ENCODE assay signal across 8 mouse cellular contexts in genomic region chr11:120349371-120349985, GRCm38 (mm10). TPM values are rescaled to one million over a fixed set of nuclear protein-coding genes. Genes with fewer than 3 reads are reported as not detected.
DNase-seq lines count a peak whose midpoint lies in the region; ATAC-seq and TF ChIP-seq lines count a peak whose summit lies in the region.

No protein-coding gene starts in this region.

- no peak; the same call in 1 of the 2 replicates for ATAC-seq in heart, embryonic 14.5 days (ENCODE audit: insufficient number of reproducible peaks, insufficient read depth, low FRiP score, low read depth)
- ATAC-seq in midbrain, embryonic 14.5 days (ENCODE audit: low FRiP score, low TSS enrichment), result 0 out of 2 replicates have a peak, but pooled peaks have one; percentile 2

- H3K27me3 ChIP-seq in heart, embryonic 14.5 days (ENCODE audit: control insufficient read depth, insufficient read depth, low read length), result no peaks in the 10 kb centered on the region
- H3K27me3 ChIP-seq in midbrain, embryonic 14.5 days (ENCODE audit: control insufficient read depth, insufficient read depth, low read length), result no peaks in the 10 kb centered on the region

- peak; percentile 29 to 35 for DNase-seq in frontal cortex, postnatal 25 days (ENCODE audit: low spot score in 2 of 2)
- DNase-seq in frontal cortex, adult 2 months (ENCODE audit: extremely low spot score in 1 of 2, low spot score in 1 of 2), result no peak
- no peak for DNase-seq in ES-E14 (ENCODE audit: low read depth, low spot score)
- DNase-seq in cerebellum, postnatal 4 days (ENCODE audit: low spot score in 2 of 2), result peak; percentile 21 to 42
- DNase-seq in kidney, postnatal 10 days, result peak; percentile 72
- DNase-seq in midbrain, embryonic 14.5 days, result peak; percentile 68
- peak; percentile 57 for DNase-seq in urinary bladder, postnatal 14 days (ENCODE audit: low spot score)

- H3K36me3 ChIP-seq in ES-E14 (ENCODE audit: control insufficient read depth, insufficient read depth, low read length, poor library complexity, severe bottlenecking), result peaks cover 21% of the 10 kb centered on the region
- peaks cover 33% of the 10 kb centered on the region for H3K36me3 ChIP-seq in heart, embryonic 14.5 days (ENCODE audit: control insufficient read depth, insufficient read depth, low read length)
- peaks cover 21% of the 10 kb centered on the region for H3K36me3 ChIP-seq in midbrain, embryonic 14.5 days (ENCODE audit: control insufficient read depth, insufficient read depth, low read length)

- no peaks in the 10 kb centered on the region for H3K9me3 ChIP-seq in ES-E14 (ENCODE audit: control insufficient read depth, insufficient read depth, low read depth, low read length)
- no peaks in the 10 kb centered on the region for H3K9me3 ChIP-seq in heart, embryonic 14.5 days (ENCODE audit: control insufficient read depth, low read length)
- no peaks in the 10 kb centered on the region for H3K9me3 ChIP-seq in midbrain, embryonic 14.5 days (ENCODE audit: control insufficient read depth, low read length)

- peak overlapping the region; percentile 98 for H3K4me2 ChIP-seq in heart, embryonic 14.5 days (ENCODE audit: low read length)
- H3K4me2 ChIP-seq in midbrain, embryonic 14.5 days (ENCODE audit: low read length), result peak overlapping the region; percentile 99

- in situ Hi-C loops in ES-E14 (cut with MboI; ENCODE audit: low sequenced_read_pairs in 2 of 2, unreplicated experiment in 2 of 2), result no loop called here

- H3K4me1 ChIP-seq in ES-E14 (ENCODE audit: control insufficient read depth in 2 of 2, insufficient read depth in 2 of 2, low read length in 2 of 2, poor library complexity in 1 of 2), result peaks cover 4 to 30% of the 10 kb centered on the region in 2 experiments; a peak in 3 of 4 replicates
- peaks cover 32 to 39% of the 10 kb centered on the region in 2 experiments for H3K4me1 ChIP-seq in heart, embryonic 14.5 days (ENCODE audit: control insufficient read depth in 2 of 2, insufficient read depth in 2 of 2, low read length in 2 of 2)
- peaks cover 31% of the 10 kb centered on the region for H3K4me1 ChIP-seq in midbrain, embryonic 14.5 days (ENCODE audit: control insufficient read depth, insufficient read depth, low read length)

- H3K9ac ChIP-seq in ES-E14 (ENCODE audit: insufficient read depth, low read depth, low read length, poor library complexity, severe bottlenecking), result peak overlapping the region; percentile 94
- H3K9ac ChIP-seq in heart, embryonic 14.5 days (ENCODE audit: low read length), result peak overlapping the region; percentile 100
- H3K9ac ChIP-seq in midbrain, embryonic 14.5 days (replicated peaks; ENCODE audit: low read length), result peak overlapping the region; percentile 100

- WGBS in heart, embryonic 14.5 days, result 2% methylated on average over 16 of the region's 16 CpGs
- 3% methylated on average over 16 of the region's 16 CpGs for WGBS in midbrain, embryonic 14.5 days

- peak overlapping the region; percentile 99 for H3K27ac ChIP-seq in ES-E14 (ENCODE audit: insufficient read depth, low read depth, low read length, poor library complexity, severe bottlenecking)
- H3K27ac ChIP-seq in heart, embryonic 14.5 days (replicated peaks in 1 of 2; ENCODE audit: control insufficient read depth in 1 of 2, insufficient read depth in 1 of 2, low read depth in 2 of 2, low read length in 2 of 2), result peak overlapping the region; percentile 100
- peak overlapping the region; percentile 100 for H3K27ac ChIP-seq in midbrain, embryonic 14.5 days (replicated peaks; ENCODE audit: low read depth, low read length)

- H3K4me3 ChIP-seq in ES-E14 (ENCODE audit: insufficient read depth in 1 of 2, low read depth in 1 of 2, low read length in 2 of 2, poor library complexity in 1 of 2, severe bottlenecking in 1 of 2), result peak overlapping the region; percentile 67 to 79
- peak overlapping the region; percentile 78 to 100 for H3K4me3 ChIP-seq in heart, embryonic 14.5 days (ENCODE audit: control insufficient read depth in 1 of 2, insufficient read depth in 1 of 2, low read depth in 1 of 2, low read length in 2 of 2)
- peak overlapping the region; percentile 100 for H3K4me3 ChIP-seq in midbrain, embryonic 14.5 days (replicated peaks; ENCODE audit: low read depth, low read length)

TF ChIP-seq in ES-E14, 5 proteins besides CTCF, POLR2A, EP300 and RAD21:
- no peak for TF ChIP-seq ZNF384 (IDR thresholded peaks at IDR 0.05; ENCODE audit: low read depth, low read length)
- TF ChIP-seq ZC3H11A (IDR thresholded peaks at IDR 0.05; ENCODE audit: borderline replicate concordance, low read depth, low read length), result no peak
- no peak for TF ChIP-seq HCFC1 (IDR thresholded peaks at IDR 0.05; ENCODE audit: borderline replicate concordance, insufficient read depth, low read length)
- no peak for TF ChIP-seq CHD2 (IDR thresholded peaks at IDR 0.05; ENCODE audit: low read depth, low read length)
- no peak for TF ChIP-seq MAFK (IDR thresholded peaks at IDR 0.05; ENCODE audit: insufficient read depth, low read depth, low read length)

RNA-seq across cellular contexts. Expression of gene Actg1, which starts 1.1 kb away (rescaled TPM):
- polyA plus RNA-seq in frontal cortex, adult 2 months (2012; rRNA removed), result 1,138 and 1,210 TPM in 2 replicates
- total RNA-seq in ES-E14 (2012; rRNA removed), result 1,716 and 2,367 TPM in 2 replicates
- 979 and 1,136 TPM in 2 replicates for polyA plus RNA-seq in heart, embryonic 14.5 days (2014; fragmentation: Nextera tagmentation; extraction: Ambion mirVana)
- polyA plus RNA-seq in midbrain, embryonic 14.5 days (2014; fragmentation: Nextera tagmentation; extraction: Ambion mirVana), result 4,502 and 4,930 TPM in 2 replicates

RNA-seq across cellular contexts. Expression of gene Fscn2, which starts 11.9 kb away (rescaled TPM):
- polyA plus RNA-seq in frontal cortex, adult 2 months (2012; rRNA removed), result 0.67 and 0.82 TPM in 2 replicates
- total RNA-seq in ES-E14 (2012; rRNA removed), result 0.31 and 0.42 TPM in 2 replicates
- 0.62 and 1.1 TPM in 2 replicates for polyA plus RNA-seq in heart, embryonic 14.5 days (2014; fragmentation: Nextera tagmentation; extraction: Ambion mirVana)
- 1.7 and 2.5 TPM in 2 replicates for polyA plus RNA-seq in midbrain, embryonic 14.5 days (2014; fragmentation: Nextera tagmentation; extraction: Ambion mirVana)

RNA-seq across cellular contexts. Expression of gene Faap100, which starts 29.1 kb away (rescaled TPM):
- polyA plus RNA-seq in frontal cortex, adult 2 months (2012; rRNA removed), result 27.6 and 27.8 TPM in 2 replicates
- 27.2 and 30.0 TPM in 2 replicates for total RNA-seq in ES-E14 (2012; rRNA removed)
- polyA plus RNA-seq in heart, embryonic 14.5 days (2014; fragmentation: Nextera tagmentation; extraction: Ambion mirVana), result 30.6 and 32.8 TPM in 2 replicates
- 95.9 and 114 TPM in 2 replicates for polyA plus RNA-seq in midbrain, embryonic 14.5 days (2014; fragmentation: Nextera tagmentation; extraction: Ambion mirVana)

Comparison
In these comparisons a context has a peak if more than half of its experiments do, and no peak if none do; other contexts are left out.
1. DNase-seq: peak in frontal cortex, postnatal 25 days (2 of 2), cerebellum, postnatal 4 days (2 of 2), kidney, postnatal 10 days (single experiment), midbrain, embryonic 14.5 days (single experiment) and urinary bladder, postnatal 14 days (single experiment); none in frontal cortex, adult 2 months (0 of 2) and ES-E14 (single experiment).
2. Peak in every context shown above with its lines, with median percentiles within 50 percentile points of each other: H3K27ac ChIP-seq, H3K4me3 ChIP-seq and H3K9ac ChIP-seq.